Comparison of ENCODE assay signal across 7 mouse cellular contexts in genomic region chr19:11819143-11819700, GRCm38 (mm10). TPM values are rescaled to one million over a fixed set of nuclear protein-coding genes. Genes with fewer than 3 reads are reported as not detected.
DNase-seq lines count a peak whose midpoint lies in the region; ATAC-seq and TF ChIP-seq lines count a peak whose summit lies in the region.

Gene Stx3, minus strand, starts transcription at chr19:11819403.

- 2% methylated on average over 20 of the region's 20 CpGs for WGBS in liver, adult 2 months
- 0% methylated on average over 20 of the region's 20 CpGs for WGBS in forebrain, embryonic 16.5 days
- under 1% methylated on average over 20 of the region's 20 CpGs for WGBS in limb, embryonic 10.5 days
- WGBS in neural tube, embryonic 13.5 days: 2% methylated on average over 20 of the region's 20 CpGs

- no peaks in the 10 kb centered on the region; the same call in 1 of the 2 replicates for H3K4me1 ChIP-seq in liver, adult 2 months (ENCODE audit: control insufficient read depth, insufficient read depth, low read length)
- H3K4me1 ChIP-seq in brown adipose tissue, adult 24 weeks (ENCODE audit: control insufficient read depth, insufficient read depth, insufficient read length, low read length): 0 out of 2 replicates have a peak, but pooled peaks cover 2% of the 10 kb centered on the region
- H3K4me1 ChIP-seq in forebrain, embryonic 16.5 days (replicated peaks; ENCODE audit: control insufficient read depth, insufficient read depth, low read length): peaks cover 20% of the 10 kb centered on the region
- H3K4me1 ChIP-seq in limb, embryonic 10.5 days: peaks cover 16% of the 10 kb centered on the region
- H3K4me1 ChIP-seq in neural tube, embryonic 13.5 days (replicated peaks): peaks cover 20% of the 10 kb centered on the region

- H3K27ac ChIP-seq in liver, adult 2 months (replicated peaks; ENCODE audit: insufficient read depth, low read depth, low read length): no peak within 1 kb of the TSS
- H3K27ac ChIP-seq in brown adipose tissue, adult 24 weeks (replicated peaks; ENCODE audit: low read depth, low read length): peak within 1 kb of the TSS; percentile 79
- H3K27ac ChIP-seq in forebrain, embryonic 16.5 days (ENCODE audit: low read length): no peak within 1 kb of the TSS
- peak within 1 kb of the TSS; percentile 73 for H3K27ac ChIP-seq in limb, embryonic 10.5 days
- no peak within 1 kb of the TSS for H3K27ac ChIP-seq in neural tube, embryonic 13.5 days (replicated peaks)

- peak within 1 kb of the TSS; percentile 72 for H3K4me3 ChIP-seq in liver, adult 2 months (ENCODE audit: insufficient read depth, low read depth, low read length)
- peak within 1 kb of the TSS; percentile 83 for H3K4me3 ChIP-seq in brown adipose tissue, adult 24 weeks (ENCODE audit: insufficient read depth, low read depth, low read length)
- peak within 1 kb of the TSS; percentile 75 for H3K4me3 ChIP-seq in forebrain, embryonic 16.5 days (replicated peaks; ENCODE audit: low read length)
- H3K4me3 ChIP-seq in limb, embryonic 10.5 days: peak within 1 kb of the TSS; percentile 70
- H3K4me3 ChIP-seq in neural tube, embryonic 13.5 days: peak within 1 kb of the TSS; percentile 66

- H3K4me2 ChIP-seq in forebrain, embryonic 16.5 days (ENCODE audit: low read length): peak within 1 kb of the TSS; percentile 96
- H3K4me2 ChIP-seq in neural tube, embryonic 13.5 days: peak within 1 kb of the TSS; percentile 99

- no peak; the same call in none of the 2 replicates for ATAC-seq in forebrain, embryonic 16.5 days
- ATAC-seq in neural tube, embryonic 13.5 days (ENCODE audit: low read depth): peak; percentile 12; the same call in 1 of the 2 replicates
- ATAC-seq in megakaryocyte-erythroid progenitor cell, adult 5-6 weeks (replicated peaks; ENCODE audit: low FRiP score, low TSS enrichment, poor library complexity, severe bottlenecking): no peak; the same call in 1 of the 2 replicates

- no peaks in the 10 kb centered on the region for H3K79me2 ChIP-seq in liver, adult 2 months (ENCODE audit: control insufficient read depth, insufficient read depth, low read length)

- peaks cover 7% of the 10 kb centered on the region; the same call in 1 of the 2 replicates for H3K27me3 ChIP-seq in liver, adult 2 months (ENCODE audit: control insufficient read depth, insufficient read depth, low read length)
- H3K27me3 ChIP-seq in forebrain, embryonic 16.5 days (replicated peaks; ENCODE audit: control insufficient read depth, insufficient read depth, low read length): peaks cover 22% of the 10 kb centered on the region
- peaks cover 54% of the 10 kb centered on the region for H3K27me3 ChIP-seq in limb, embryonic 10.5 days (ENCODE audit: low read depth, poor library complexity, severe bottlenecking)
- peaks cover 67% of the 10 kb centered on the region for H3K27me3 ChIP-seq in neural tube, embryonic 13.5 days

- peak within 1 kb of the TSS; percentile 77 for H3K9ac ChIP-seq in liver, adult 2 months (ENCODE audit: low read depth, low read length)
- H3K9ac ChIP-seq in forebrain, embryonic 16.5 days (replicated peaks; ENCODE audit: low read depth, low read length): peak within 1 kb of the TSS; percentile 80
- H3K9ac ChIP-seq in neural tube, embryonic 13.5 days: peak within 1 kb of the TSS; percentile 81

- H3K9me3 ChIP-seq in forebrain, embryonic 16.5 days (ENCODE audit: control insufficient read depth, low read length): no peaks in the 10 kb centered on the region
- no peaks in the 10 kb centered on the region for H3K9me3 ChIP-seq in limb, embryonic 10.5 days (replicated peaks)
- no peaks in the 10 kb centered on the region for H3K9me3 ChIP-seq in neural tube, embryonic 13.5 days

- no peak for TF ChIP-seq POLR2A in liver, adult 2 months (IDR thresholded peaks at IDR 0.05; ENCODE audit: extremely low read depth, insufficient read depth, low read length)

- TF ChIP-seq CTCF in liver, adult 2 months (IDR thresholded peaks at IDR 0.05; ENCODE audit: low read depth, low read length): no peak

- DNase-seq in liver, adult 2 months (ENCODE audit: extremely low read depth, low read depth, low spot score): no peak
- no peak for DNase-seq in liver
- peak; percentile 40 for DNase-seq in limb, embryonic 10.5 days (ENCODE audit: low spot score)

- H3K36me3 ChIP-seq in liver, adult 2 months (ENCODE audit: control insufficient read depth, insufficient read depth, low read length): no peaks in the 10 kb centered on the region
- no peaks in the 10 kb centered on the region for H3K36me3 ChIP-seq in forebrain, embryonic 16.5 days (ENCODE audit: control insufficient read depth, insufficient read depth)
- H3K36me3 ChIP-seq in limb, embryonic 10.5 days: no peaks in the 10 kb centered on the region
- no peaks in the 10 kb centered on the region for H3K36me3 ChIP-seq in neural tube, embryonic 13.5 days

RNA-seq across cellular contexts. Expression of gene Stx3, which starts in this region (rescaled TPM):
- 1.5 and 2.0 TPM in 2 replicates for total RNA-seq in liver, adult 2 months (2014; rRNA removed)
- 0.24 and 0.46 TPM in 2 replicates for polyA plus RNA-seq in liver, adult 2 months (2012; rRNA removed)
- 1.2 and 2.1 TPM in 2 replicates for polyA plus RNA-seq in brown adipose tissue, adult 24 weeks (2012; ENCODE audit: insufficient read depth, insufficient read length, missing spikeins)
- 10.5 and 14.9 TPM in 2 replicates for polyA plus RNA-seq in forebrain, embryonic 16.5 days (2015; fragmentation: Nextera tagmentation; extraction: Ambion mirVana)
- polyA plus RNA-seq in limb, embryonic 10.5 days (2016; fragmentation: Nextera tagmentation; extraction: Ambion mirVana): 5.6 and 6.3 TPM in 2 replicates
- 6.4 and 6.7 TPM in 2 replicates for polyA plus RNA-seq in neural tube, embryonic 13.5 days (2015; fragmentation: Nextera tagmentation; extraction: Ambion mirVana)
- 5.6 and 8.0 TPM in 2 replicates for total RNA-seq in megakaryocyte-erythroid progenitor cell, adult 5-6 weeks (2014; fragmentation: Nextera tagmentation)
- 6.2 and 16.5 TPM in 2 replicates for total RNA-seq in megakaryocyte-erythroid progenitor cell, adult 5-6 weeks (2017)

Comparison
In these comparisons a context has a peak if more than half of its experiments do, and no peak if none do; other contexts are left out.
1. H3K27ac ChIP-seq: peak in brown adipose tissue, adult 24 weeks (single experiment) and limb, embryonic 10.5 days (single experiment); none in liver, adult 2 months (single experiment), forebrain, embryonic 16.5 days (single experiment) and neural tube, embryonic 13.5 days (single experiment).
2. Peak in every context shown above with its lines, with median percentiles within 50 percentile points of each other: H3K4me3 ChIP-seq and H3K9ac ChIP-seq.